ENCODE assay signal across 20 mouse cellular contexts in the genomic region with DNA sequence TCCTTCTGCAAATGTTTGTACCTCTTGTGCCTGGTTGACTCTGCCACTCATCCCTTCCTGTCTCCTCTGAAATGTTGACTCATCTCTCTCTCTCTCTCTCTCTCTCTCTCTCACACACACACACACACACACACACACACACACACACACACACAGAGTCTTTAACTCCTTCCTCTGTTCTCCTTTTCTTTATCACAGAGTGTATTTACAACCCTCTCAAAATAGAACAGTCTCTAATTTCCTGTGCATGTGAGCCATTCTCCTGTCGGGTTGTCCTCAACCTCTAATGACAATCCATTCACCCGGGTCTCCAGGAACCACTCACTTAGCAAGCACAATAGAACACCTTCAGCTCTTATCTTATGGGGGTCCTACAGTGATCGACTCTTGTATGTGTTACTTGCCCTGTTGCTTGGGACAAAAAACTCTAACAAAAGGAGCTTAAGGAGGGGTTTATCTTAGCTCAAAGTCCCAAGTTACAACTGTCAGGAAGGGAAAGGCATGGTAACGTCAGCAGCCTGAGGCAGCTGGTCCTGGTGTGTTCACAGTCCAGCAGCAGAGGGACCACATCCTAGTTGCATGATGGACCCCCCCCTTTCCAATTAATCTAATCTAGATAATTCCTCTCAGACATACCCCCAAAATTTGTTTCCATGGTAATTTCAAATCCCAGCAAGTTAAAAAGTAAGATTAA.
DNase-seq lines count a peak whose midpoint lies in the region; ATAC-seq and TF ChIP-seq lines count a peak whose summit lies in the region.
"Had no signal": no experiment of that assay in that cellular context is flagged by ENCODE, and none has a peak within 500 bp of the region (broad histone marks: within the 10 kb centered on the region; RNA-seq: fewer than 3 reads in every experiment).

No protein-coding gene starts in this region.

- no peak overlapping the region for H3K4me2 ChIP-seq in forebrain, embryonic 14.5 days (ENCODE audit: low read length)
- no peak overlapping the region for H3K4me2 ChIP-seq in intestine, embryonic 15.5 days (replicated peaks)
- H3K4me2 ChIP-seq in intestine, postnatal 0 days (replicated peaks; ENCODE audit: low read depth): no peak overlapping the region
- no peak overlapping the region for H3K4me2 ChIP-seq in liver, postnatal 0 days (ENCODE audit: low read depth, low read length)
- H3K4me2 ChIP-seq: embryonic facial prominence, embryonic 12.5 days; forebrain, embryonic 12.5 days; forebrain, embryonic 15.5 days had no signal

- WGBS in forebrain, embryonic 10.5 days: 32% methylated on average over 4 of the region's 4 CpGs
- 28% methylated on average over 4 of the region's 4 CpGs for WGBS in forebrain, embryonic 14.5 days
- 32% methylated on average over 4 of the region's 4 CpGs for WGBS in intestine, embryonic 15.5 days
- WGBS in intestine, postnatal 0 days: 20% methylated on average over 4 of the region's 4 CpGs
- 23% methylated on average over 4 of the region's 4 CpGs for whole genome bisulfite sequencing in liver, postnatal 0 days (ENCODE audit: insufficient replicate concordance)

- TF ChIP-seq EP300 in liver, postnatal 0 days (IDR thresholded peaks at IDR 0.05; ENCODE audit: low read depth): no peak

- no peaks in the 10 kb centered on the region for H3K36me3 ChIP-seq in forebrain, embryonic 10.5 days (replicated peaks)
- H3K36me3 ChIP-seq in forebrain, embryonic 14.5 days (ENCODE audit: control insufficient read depth, insufficient read depth, low read length): no peaks in the 10 kb centered on the region
- H3K36me3 ChIP-seq in intestine, embryonic 15.5 days: no peaks in the 10 kb centered on the region
- H3K36me3 ChIP-seq in intestine, postnatal 0 days (ENCODE audit: control insufficient read depth, insufficient read depth): no peaks in the 10 kb centered on the region
- no peaks in the 10 kb centered on the region for H3K36me3 ChIP-seq in liver, postnatal 0 days (replicated peaks; ENCODE audit: insufficient read depth, low read length)
- H3K36me3 ChIP-seq: embryonic facial prominence, embryonic 10.5 days; embryonic facial prominence, embryonic 12.5 days; forebrain, embryonic 12.5 days; forebrain, embryonic 15.5 days had no signal

- H3K4me3 ChIP-seq in forebrain, embryonic 10.5 days: no peak overlapping the region
- no peak overlapping the region for H3K4me3 ChIP-seq in forebrain, embryonic 14.5 days (ENCODE audit: low read depth, low read length)
- no peak overlapping the region for H3K4me3 ChIP-seq in intestine, embryonic 15.5 days (replicated peaks)
- H3K4me3 ChIP-seq in intestine, postnatal 0 days (ENCODE audit: low read depth, low read length): no peak overlapping the region
- no peak overlapping the region for H3K4me3 ChIP-seq in liver, postnatal 0 days (ENCODE audit: low read depth, low read length)
- H3K4me3 ChIP-seq: embryonic facial prominence, embryonic 10.5 days; embryonic facial prominence, embryonic 12.5 days; forebrain, embryonic 12.5 days; forebrain, embryonic 15.5 days had no signal

- peaks cover 8% of the 10 kb centered on the region; the same call in 1 of the 2 replicates for H3K9me3 ChIP-seq in forebrain, embryonic 10.5 days
- H3K9me3 ChIP-seq in forebrain, embryonic 14.5 days (replicated peaks; ENCODE audit: control insufficient read depth, low read length): no peaks in the 10 kb centered on the region
- no peaks in the 10 kb centered on the region for H3K9me3 ChIP-seq in intestine, embryonic 15.5 days
- no peaks in the 10 kb centered on the region for H3K9me3 ChIP-seq in intestine, postnatal 0 days (ENCODE audit: control insufficient read depth)
- no peaks in the 10 kb centered on the region; the same call in 1 of the 2 replicates for H3K9me3 ChIP-seq in liver, postnatal 0 days (ENCODE audit: low read length)
- H3K9me3 ChIP-seq: embryonic facial prominence, embryonic 12.5 days; forebrain, embryonic 12.5 days; forebrain, embryonic 15.5 days had no signal

- DNase-seq in forebrain, embryonic 10.5 days (ENCODE audit: extremely low spot score, low spot score): no peak
- no peak for DNase-seq in forebrain, embryonic 14.5 days (ENCODE audit: low spot score)
- DNase-seq in left cerebral cortex, postnatal 36 days (ENCODE audit: low spot score in 2 of 2): no peak
- DNase-seq in kidney, postnatal 36 days: no peak
- no peak for DNase-seq in liver, postnatal 0 days
- DNase-seq: adrenal gland, adult 2 months; adrenal gland, postnatal 10 days; adrenal gland, postnatal 25 days; cerebellum, adult 11 months; cerebellum, adult 18-20 months; cerebellum, adult 8-10 months; cerebellum, adult 9-11 months; cerebellum, postnatal 14 days; forebrain, postnatal 0 days had no signal

- no peak overlapping the region for H3K9ac ChIP-seq in forebrain, embryonic 14.5 days (ENCODE audit: low read length)
- no peak overlapping the region for H3K9ac ChIP-seq in intestine, embryonic 15.5 days
- no peak overlapping the region for H3K9ac ChIP-seq in intestine, postnatal 0 days (ENCODE audit: low read depth, low read length)
- no peak overlapping the region for H3K9ac ChIP-seq in liver, postnatal 0 days (replicated peaks)
- H3K9ac ChIP-seq: embryonic facial prominence, embryonic 12.5 days; forebrain, embryonic 12.5 days; forebrain, embryonic 15.5 days; forebrain, postnatal 0 days had no signal

- intact Hi-C loops in left cerebral cortex, postnatal 36 days (cut with DNase I): no loop called here

- H3K27ac ChIP-seq in forebrain, embryonic 10.5 days: peak overlapping the region; percentile 6; the same call in 1 of the 2 replicates
- H3K27ac ChIP-seq in forebrain, embryonic 14.5 days (ENCODE audit: low read depth, low read length): no peak overlapping the region
- no peak overlapping the region for H3K27ac ChIP-seq in intestine, embryonic 15.5 days
- H3K27ac ChIP-seq in intestine, postnatal 0 days (ENCODE audit: low read depth, low read length): peak overlapping the region; percentile 8; the same call in 1 of the 2 replicates
- no peak overlapping the region for H3K27ac ChIP-seq in liver, postnatal 0 days (ENCODE audit: low read depth)
- H3K27ac ChIP-seq: embryonic facial prominence, embryonic 10.5 days; embryonic facial prominence, embryonic 12.5 days; forebrain, embryonic 12.5 days; forebrain, embryonic 15.5 days had no signal

- H3K27me3 ChIP-seq in forebrain, embryonic 10.5 days (ENCODE audit: poor library complexity, severe bottlenecking): no peaks in the 10 kb centered on the region
- no peaks in the 10 kb centered on the region for H3K27me3 ChIP-seq in forebrain, embryonic 14.5 days (replicated peaks; ENCODE audit: control insufficient read depth, insufficient read depth, low read length)
- H3K27me3 ChIP-seq in intestine, embryonic 15.5 days (replicated peaks): no peaks in the 10 kb centered on the region
- H3K27me3 ChIP-seq in intestine, postnatal 0 days (replicated peaks; ENCODE audit: control insufficient read depth, insufficient read depth, low read length): no peaks in the 10 kb centered on the region
- H3K27me3 ChIP-seq in liver, postnatal 0 days (ENCODE audit: insufficient read depth, low read length): no peaks in the 10 kb centered on the region
- H3K27me3 ChIP-seq: embryonic facial prominence, embryonic 12.5 days; forebrain, embryonic 12.5 days; forebrain, embryonic 15.5 days had no signal

- TF ChIP-seq CTCF in intestine, postnatal 0 days (IDR thresholded peaks at IDR 0.05; ENCODE audit: low read depth): 0 out of 2 replicates have a peak, but pooled peaks have one; percentile 6
- no peak for TF ChIP-seq CTCF in liver, postnatal 0 days (IDR thresholded peaks at IDR 0.05; ENCODE audit: low read depth)

- H3K4me1 ChIP-seq in forebrain, embryonic 10.5 days: peaks cover 36% of the 10 kb centered on the region
- peaks cover 7% of the 10 kb centered on the region; the same call in 1 of the 2 replicates for H3K4me1 ChIP-seq in forebrain, embryonic 14.5 days (ENCODE audit: control insufficient read depth, insufficient read depth, low read length)
- 0 out of 2 replicates have a peak, but pooled peaks cover 3% of the 10 kb centered on the region for H3K4me1 ChIP-seq in intestine, embryonic 15.5 days (replicated peaks)
- H3K4me1 ChIP-seq in intestine, postnatal 0 days (replicated peaks; ENCODE audit: control insufficient read depth, insufficient read depth, low read length): no peaks in the 10 kb centered on the region; the same call in 1 of the 2 replicates
- no peaks in the 10 kb centered on the region for H3K4me1 ChIP-seq in liver, postnatal 0 days (ENCODE audit: insufficient read depth)
- H3K4me1 ChIP-seq: embryonic facial prominence, embryonic 12.5 days had no signal

- no peak for ATAC-seq in forebrain, embryonic 14.5 days
- ATAC-seq in intestine, embryonic 15.5 days: peak; percentile 75
- peak; percentile 78 for ATAC-seq in intestine, postnatal 0 days
- no peak for ATAC-seq in liver, postnatal 0 days
- ATAC-seq: forebrain, embryonic 15.5 days; forebrain, postnatal 0 days had no signal

Comparison
In these comparisons a context has a peak if more than half of its experiments do, and no peak if none do; other contexts are left out.
1. H3K27ac ChIP-seq: peak in forebrain, embryonic 10.5 days (single experiment) and intestine, postnatal 0 days (single experiment); none in forebrain, embryonic 14.5 days (single experiment), intestine, embryonic 15.5 days (single experiment) and liver, postnatal 0 days (single experiment).
2. ATAC-seq: peak in intestine, embryonic 15.5 days (single experiment) and intestine, postnatal 0 days (single experiment); none in forebrain, embryonic 14.5 days (single experiment) and liver, postnatal 0 days (single experiment).